In genomic region chr16:30427003-30427402, GRCm38 (mm10) we compare ENCODE assay signal across 28 mouse cellular contexts.
"Had no signal": no experiment of that assay in that cellular context is flagged by ENCODE, and none has a peak within 500 bp of the region (broad histone marks: within the 10 kb centered on the region; RNA-seq: fewer than 3 reads in every experiment).

No protein-coding gene starts in this region.

- H3K9ac ChIP-seq: embryonic facial prominence, embryonic 12.5 days; embryonic facial prominence, embryonic 13.5 days; embryonic facial prominence, embryonic 15.5 days; forebrain, embryonic 12.5 days; forebrain, embryonic 13.5 days; forebrain, embryonic 15.5 days; forebrain, postnatal 0 days had no signal

- H3K27ac ChIP-seq: embryonic facial prominence, embryonic 10.5 days; embryonic facial prominence, embryonic 12.5 days; embryonic facial prominence, embryonic 13.5 days; embryonic facial prominence, embryonic 15.5 days; forebrain, embryonic 10.5 days; forebrain, embryonic 12.5 days; forebrain, embryonic 13.5 days; forebrain, embryonic 15.5 days; gastrocnemius, adult 2 months had no signal

- ATAC-seq: forebrain, embryonic 13.5 days; forebrain, embryonic 14.5 days; forebrain, embryonic 15.5 days; forebrain, embryonic 16.5 days; forebrain, postnatal 0 days had no signal

- H3K9me3 ChIP-seq: embryonic facial prominence, embryonic 10.5 days; embryonic facial prominence, embryonic 12.5 days; embryonic facial prominence, embryonic 13.5 days; embryonic facial prominence, embryonic 15.5 days; forebrain, embryonic 10.5 days; forebrain, embryonic 12.5 days; forebrain, embryonic 13.5 days; forebrain, embryonic 15.5 days had no signal

- H3K4me1 ChIP-seq: embryonic facial prominence, embryonic 10.5 days; embryonic facial prominence, embryonic 12.5 days; embryonic facial prominence, embryonic 13.5 days; embryonic facial prominence, embryonic 15.5 days; forebrain, embryonic 10.5 days; forebrain, embryonic 12.5 days; forebrain, embryonic 13.5 days; forebrain, embryonic 15.5 days had no signal

- H3K4me2 ChIP-seq: embryonic facial prominence, embryonic 12.5 days; embryonic facial prominence, embryonic 13.5 days; embryonic facial prominence, embryonic 15.5 days; forebrain, embryonic 12.5 days; forebrain, embryonic 13.5 days; forebrain, embryonic 15.5 days had no signal

- H3K36me3 ChIP-seq: embryonic facial prominence, embryonic 10.5 days; embryonic facial prominence, embryonic 12.5 days; embryonic facial prominence, embryonic 13.5 days; embryonic facial prominence, embryonic 15.5 days; forebrain, embryonic 10.5 days; forebrain, embryonic 12.5 days; forebrain, embryonic 15.5 days had no signal

- H3K4me3 ChIP-seq: embryonic facial prominence, embryonic 10.5 days; embryonic facial prominence, embryonic 12.5 days; embryonic facial prominence, embryonic 13.5 days; embryonic facial prominence, embryonic 15.5 days; erythroblast, embryonic 14.5 days; forebrain, embryonic 10.5 days; forebrain, embryonic 12.5 days; forebrain, embryonic 13.5 days; forebrain, embryonic 15.5 days; gastrocnemius, adult 2 months had no signal

- DNase-seq: cerebellum, adult 18-20 months; cerebellum, adult 2 months; cerebellum, adult 8-10 months; cerebellum, adult 9-10 months; cerebellum, adult 9-11 months; cerebellum, postnatal 10 days; cerebellum, postnatal 14 days; cerebellum, postnatal 25 days; cerebellum, postnatal 36 days; embryo, embryonic 11 days; forebrain, postnatal 0 days; gastrocnemius, adult 2 months; gastrocnemius, postnatal 10 days; gastrocnemius, postnatal 14 days; gastrocnemius, postnatal 25 days; gastrocnemius, postnatal 36 days; heart, adult 18-20 months had no signal

- H3K27me3 ChIP-seq: embryonic facial prominence, embryonic 12.5 days; embryonic facial prominence, embryonic 13.5 days; embryonic facial prominence, embryonic 15.5 days; forebrain, embryonic 12.5 days; forebrain, embryonic 13.5 days; forebrain, embryonic 15.5 days had no signal
